26 mouse cellular contexts compared by ENCODE assay signal in genomic region chr8:117015670-117016069, GRCm38 (mm10).
"Had no signal": no experiment of that assay in that cellular context is flagged by ENCODE, and none has a peak within 500 bp of the region (broad histone marks: within the 10 kb centered on the region; RNA-seq: fewer than 3 reads in every experiment).

No protein-coding gene starts in this region.

- H3K4me2 ChIP-seq: heart, embryonic 11.5 days; heart, embryonic 13.5 days; heart, embryonic 15.5 days; hindbrain, embryonic 13.5 days; hindbrain, embryonic 15.5 days; kidney, embryonic 15.5 days; limb, embryonic 13.5 days; limb, embryonic 15.5 days; liver, embryonic 12.5 days had no signal

- H3K9ac ChIP-seq: heart, embryonic 13.5 days; heart, embryonic 15.5 days; hindbrain, embryonic 13.5 days; hindbrain, embryonic 15.5 days; kidney, embryonic 15.5 days; limb, embryonic 13.5 days; limb, embryonic 15.5 days; liver, embryonic 12.5 days had no signal

- ATAC-seq: hindbrain, postnatal 0 days; intestine, embryonic 16.5 days; liver, embryonic 12.5 days had no signal

- H3K27me3 ChIP-seq: hindbrain, embryonic 13.5 days; hindbrain, embryonic 15.5 days; kidney, embryonic 15.5 days; limb, embryonic 13.5 days; limb, embryonic 15.5 days had no signal

- H3K4me3 ChIP-seq: heart, adult 2 months; heart, embryonic 13.5 days; heart, embryonic 15.5 days; hindbrain, embryonic 13.5 days; hindbrain, embryonic 15.5 days; kidney, embryonic 15.5 days; limb, embryonic 13.5 days; limb, embryonic 15.5 days; liver, embryonic 12.5 days had no signal

- H3K9me3 ChIP-seq: heart, embryonic 13.5 days; heart, embryonic 15.5 days; hindbrain, embryonic 13.5 days; hindbrain, embryonic 15.5 days; kidney, embryonic 15.5 days; limb, embryonic 13.5 days; limb, embryonic 15.5 days; liver, embryonic 12.5 days had no signal

- DNase-seq: gastrocnemius, postnatal 14 days; gastrocnemius, postnatal 36 days; heart, adult 11 months; heart, adult 2 months; heart, postnatal 14 days; heart, postnatal 36 days; kidney, adult 11 months; kidney, adult 2 months; kidney, adult 9 months; kidney, postnatal 14 days; kidney, postnatal 36 days; layer of hippocampus, adult 9-11 months; layer of hippocampus, postnatal 36 days; left cerebral cortex, postnatal 4 days had no signal

- H3K4me1 ChIP-seq: heart, embryonic 13.5 days; heart, embryonic 15.5 days; hindbrain, embryonic 13.5 days; hindbrain, embryonic 15.5 days; kidney, embryonic 15.5 days; limb, embryonic 13.5 days; liver, embryonic 12.5 days had no signal

- H3K36me3 ChIP-seq: heart, embryonic 13.5 days; heart, embryonic 15.5 days; hindbrain, embryonic 13.5 days; hindbrain, embryonic 15.5 days; kidney, embryonic 15.5 days; limb, embryonic 13.5 days; limb, embryonic 15.5 days; liver, embryonic 12.5 days had no signal

- H3K27ac ChIP-seq: heart, adult 2 months; heart, embryonic 13.5 days; heart, embryonic 15.5 days; hindbrain, embryonic 13.5 days; hindbrain, embryonic 15.5 days; hindbrain, postnatal 0 days; kidney, embryonic 15.5 days; kidney, postnatal 0 days; limb, embryonic 13.5 days; limb, embryonic 15.5 days; liver, embryonic 12.5 days had no signal
